Comparison of ENCODE assay signal across 8 mouse cellular contexts in the genomic region with DNA sequence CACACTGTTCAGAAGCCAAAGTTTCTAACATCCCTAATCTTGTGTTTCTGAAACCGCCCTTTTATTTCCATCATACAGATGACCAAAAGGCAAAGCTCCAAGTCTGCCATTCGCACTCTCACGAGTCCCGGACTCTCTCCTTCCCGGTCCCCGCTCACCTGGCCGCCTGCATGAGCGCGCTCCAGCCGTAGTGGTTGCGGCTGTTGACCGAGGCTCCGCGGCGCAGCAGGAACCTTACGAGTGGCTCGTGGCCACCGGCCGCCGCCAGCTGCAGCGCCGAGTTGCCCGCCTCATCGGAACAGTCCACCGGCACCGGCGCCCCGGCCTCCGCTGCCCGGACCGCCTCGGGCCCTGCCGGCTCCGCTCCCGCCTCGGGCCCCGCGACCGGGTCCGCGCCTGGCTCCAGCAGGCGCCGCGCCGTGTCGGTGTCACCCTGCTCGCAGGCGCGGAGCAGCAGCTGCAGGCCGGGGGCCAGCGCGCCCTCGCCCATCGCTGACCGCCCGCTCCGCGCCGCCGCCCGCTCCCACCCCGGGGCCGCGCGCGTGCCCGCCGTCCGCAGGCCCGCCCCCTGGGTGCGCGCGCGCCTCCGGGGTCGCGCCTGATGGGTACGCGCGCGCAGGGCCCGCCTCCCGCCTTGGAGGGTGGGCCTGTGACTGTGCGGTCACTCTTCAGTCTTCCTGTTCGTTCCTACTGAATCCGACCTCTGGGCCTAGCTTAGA. TPM values are rescaled to one million over a fixed set of nuclear protein-coding genes. Genes with fewer than 3 reads are reported as not detected.
DNase-seq lines count a peak whose midpoint lies in the region; ATAC-seq and TF ChIP-seq lines count a peak whose summit lies in the region.

A gene (minus strand): TSS at position 637 of the 719 bp plus-strand sequence.

- H3K9ac ChIP-seq in intestine, embryonic 15.5 days: peak within 1 kb of the TSS; percentile 67

- H3K4me1 ChIP-seq in bone marrow, adult 2 months (ENCODE audit: control insufficient read depth, insufficient read depth, low read length): no peaks in the 10 kb centered on the region; the same call in 1 of the 2 replicates
- H3K4me1 ChIP-seq in intestine, embryonic 15.5 days (replicated peaks): peaks cover 11% of the 10 kb centered on the region
- peaks cover 10% of the 10 kb centered on the region for H3K4me1 ChIP-seq in megakaryocyte, embryonic 14.5 days

- TF ChIP-seq CTCF in bone marrow, adult 2 months (IDR thresholded peaks at IDR 0.05; ENCODE audit: control insufficient read depth, insufficient read depth, low read length): no peak

- peak within 1 kb of the TSS; percentile 21 for H3K4me3 ChIP-seq in bone marrow, adult 2 months (replicated peaks; ENCODE audit: control insufficient read depth, low read depth, low read length)
- H3K4me3 ChIP-seq in intestine, embryonic 15.5 days (replicated peaks): peak within 1 kb of the TSS; percentile 72
- peak within 1 kb of the TSS; percentile 89 for H3K4me3 ChIP-seq in megakaryocyte, embryonic 14.5 days (replicated peaks)

- WGBS in bone marrow, adult 2 months: 3% methylated on average over 86 of the region's 86 CpGs
- under 1% methylated on average over 76 of the region's 86 CpGs for WGBS in intestine, embryonic 15.5 days

- H3K27me3 ChIP-seq in intestine, embryonic 15.5 days (replicated peaks): no peaks in the 10 kb centered on the region
- H3K27me3 ChIP-seq in megakaryocyte, embryonic 14.5 days (replicated peaks): peaks cover 68% of the 10 kb centered on the region

- no peaks in the 10 kb centered on the region for H3K9me3 ChIP-seq in intestine, embryonic 15.5 days
- peaks cover 16% of the 10 kb centered on the region for H3K9me3 ChIP-seq in megakaryocyte, embryonic 14.5 days

- H3K27ac ChIP-seq in bone marrow, adult 2 months (ENCODE audit: control insufficient read depth, insufficient read depth, low read depth, low read length, poor library complexity): no peak within 1 kb of the TSS; the same call in 1 of the 2 replicates
- peak within 1 kb of the TSS; percentile 40; the same call in 1 of the 2 replicates for H3K27ac ChIP-seq in intestine, embryonic 15.5 days

- peak within 1 kb of the TSS; percentile 90 for H3K4me2 ChIP-seq in intestine, embryonic 15.5 days (replicated peaks)

- TF ChIP-seq POLR2A in bone marrow, adult 2 months (IDR thresholded peaks at IDR 0.05; ENCODE audit: borderline replicate concordance, control insufficient read depth, low read depth, low read length): no peak

- peak; percentile 89 for ATAC-seq in intestine, embryonic 15.5 days
- no peak for ATAC-seq in erythroid progenitor cell, adult 5-6 weeks (replicated peaks; ENCODE audit: low FRiP score, poor library complexity, severe bottlenecking)

- H3K36me3 ChIP-seq in intestine, embryonic 15.5 days: no peaks in the 10 kb centered on the region
- no peaks in the 10 kb centered on the region for H3K36me3 ChIP-seq in megakaryocyte, embryonic 14.5 days (replicated peaks; ENCODE audit: low read length)

- intact Hi-C loops in left cerebral cortex, postnatal 25 days (cut with DNase I): loop anchor here (10.0 kb wide), 1 partner anchor 552 kb away; no protein-coding TSS in a partner anchor

- peak; percentile 76 for DNase-seq in embryo, embryonic 9.5 days (ENCODE audit: extremely low spot score)
- no peak for DNase-seq in gonadal fat pad, adult 2 months (ENCODE audit: low read depth)
- peak; percentile 81 to 84 for DNase-seq in left cerebral cortex, postnatal 25 days (ENCODE audit: low spot score in 2 of 2)
- peak; percentile 83 for DNase-seq in right cerebral cortex, postnatal 25 days

RNA-seq across cellular contexts. Expression of the gene that starts here (rescaled TPM):
- polyA plus RNA-seq in bone marrow, adult 2 months (2011; ENCODE audit: insufficient read depth, insufficient read length, low replicate concordance, missing spikeins): 0.70 and 0.92 TPM in 2 replicates
- 10.8 and 12.2 TPM in 2 replicates for polyA plus RNA-seq in gonadal fat pad, adult 2 months (2012; rRNA removed)
- polyA plus RNA-seq in intestine, embryonic 15.5 days (2015; fragmentation: Nextera tagmentation; extraction: Ambion mirVana): 2.9 TPM in 2 replicates
- 10 to 100 TPM; 18.6 to 21.1 TPM for total RNA-seq in left cerebral cortex, postnatal 25 days (2021)
- polyA plus RNA-seq in megakaryocyte, embryonic 14.5 days (2012; ENCODE audit: insufficient read depth, low replicate concordance): 0.13 TPM in 1 of 2 replicates, not detected in the other
- total RNA-seq in erythroid progenitor cell, adult 5-6 weeks (2015; ENCODE audit: low replicate concordance): not detected in 2 replicates
- not detected in 2 replicates for total RNA-seq in erythroid progenitor cell, adult 5-6 weeks (2017; ENCODE audit: low replicate concordance)

Comparison
In these comparisons a context has a peak if more than half of its experiments do, and no peak if none do; other contexts are left out.
1. RNA of the gene that starts here (total RNA-seq): 18.6 to 21.1 TPM in left cerebral cortex, postnatal 25 days; not detected in erythroid progenitor cell, adult 5-6 weeks; every median in the first group is over 10 times any median in the second.
2. H3K4me3 ChIP-seq: peak in every context shown above with its lines; median percentile 89 in megakaryocyte, embryonic 14.5 days; 72 in intestine, embryonic 15.5 days; 21 in bone marrow, adult 2 months.